Mouse (Mus musculus) kidney, adult 8-10 months (tissue): ENCODE measurements around the gene Scn7a.
A peak's percentile ranks its signal among the peaks of the same experiment; 100 is the strongest.

ENCODE experiments used
- DNase-seq, 2 experiments: peaks; one replicate each; pipeline ENCODE4 v3.0.0; 2022

The Scn7a gene

GRCm38 (mm10) chr2:66784765-66785164 lies at the start of gene Scn7a:
Gene Scn7a (minus strand): TSS chr2:66784914.
- DNase-seq, result no peak

- no peak for DNase-seq
Measured at GRCm38 (mm10) chr2:66827729-66828128, 43.0 kb upstream of the Scn7a start.

- DNase-seq, result no peak
Measured at GRCm38 (mm10) chr2:66819862-66820559, 35.3 kb upstream of the Scn7a start.

DNA sequence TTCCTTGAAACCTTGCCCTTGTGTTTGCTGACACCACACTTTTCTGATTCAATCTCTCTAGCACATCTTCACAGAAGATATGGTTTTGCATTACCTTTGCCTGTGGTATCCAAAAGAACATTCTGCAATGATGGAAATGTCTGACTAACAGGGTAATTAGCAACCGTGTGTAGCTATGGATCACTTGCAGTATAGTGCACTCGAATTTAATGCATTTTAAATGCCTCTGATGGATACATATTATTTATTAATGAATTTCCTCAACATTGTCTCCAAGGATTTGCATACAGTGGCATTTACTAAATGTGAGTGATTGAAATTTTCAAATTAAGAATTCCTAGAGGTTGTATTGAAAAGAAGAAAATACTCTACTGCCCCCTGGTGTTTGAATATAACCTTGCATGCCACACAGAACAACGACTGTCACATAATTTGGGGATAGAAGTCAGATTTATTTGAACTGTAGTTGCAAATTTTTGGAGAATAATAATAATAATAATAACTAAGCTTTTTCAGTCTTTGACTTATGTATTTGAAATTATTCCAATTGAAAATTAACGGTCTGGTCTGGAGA lies 15.0 kb upstream of the Scn7a start:
- DNase-seq, result no peak

- no peak for DNase-seq
Measured at GRCm38 (mm10) chr2:66797493-66797892, 12.8 kb upstream of the Scn7a start.

- no peak for DNase-seq
Measured at GRCm38 (mm10) chr2:66791629-66792028, 6.9 kb upstream of the Scn7a start.

DNA sequence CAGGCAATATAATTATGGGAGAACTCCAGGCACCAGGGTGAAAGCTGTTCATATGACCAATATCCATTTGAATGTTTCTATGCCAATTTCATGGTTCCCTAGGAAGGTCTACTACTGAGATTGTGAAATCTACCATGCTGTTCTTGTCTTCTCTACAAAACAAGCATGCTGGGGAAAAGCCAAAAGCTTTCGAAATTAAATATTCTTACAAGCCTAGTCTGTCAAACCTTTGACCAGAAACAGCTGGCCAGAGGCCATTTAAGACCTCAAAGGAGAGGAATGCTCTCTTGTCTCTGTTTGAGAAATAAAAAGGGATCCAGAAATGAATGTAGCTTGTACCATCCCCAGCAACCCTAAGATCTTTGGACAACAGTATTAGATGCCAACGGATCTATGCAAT lies 3.8 kb downstream of the Scn7a start:
- peak in 1 of 2 experiments; percentile 19 for DNase-seq

GRCm38 (mm10) chr2:66767980-66768379 lies 16.7 kb downstream of the Scn7a start:
- DNase-seq, result no peak

GRCm38 (mm10) chr2:66765170-66765569 lies 19.5 kb downstream of the Scn7a start:
- DNase-seq, result no peak

DNA sequence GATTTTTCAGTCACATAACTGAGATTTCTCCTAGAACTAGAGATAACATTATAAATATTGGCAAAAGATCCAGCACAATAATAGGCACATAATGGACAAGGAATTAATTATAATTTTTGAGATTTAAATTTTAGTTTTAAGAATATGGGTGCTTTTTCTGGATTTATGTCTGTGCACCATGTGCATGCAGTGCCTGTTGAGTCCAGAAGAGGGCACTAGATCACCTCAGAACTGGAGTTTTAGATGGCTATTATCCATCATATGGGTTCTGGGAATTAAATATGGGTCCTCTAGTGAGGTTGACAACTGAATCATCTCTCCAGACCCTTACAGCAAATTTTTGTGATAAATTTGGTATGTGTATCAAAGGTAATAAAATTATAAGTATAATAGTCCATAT lies 21.8 kb downstream of the Scn7a start:
- peak in 1 of 2 experiments; percentile 8 for DNase-seq

GRCm38 (mm10) chr2:66728002-66728401 lies 56.7 kb downstream of the Scn7a start:
- no peak for DNase-seq

DNA sequence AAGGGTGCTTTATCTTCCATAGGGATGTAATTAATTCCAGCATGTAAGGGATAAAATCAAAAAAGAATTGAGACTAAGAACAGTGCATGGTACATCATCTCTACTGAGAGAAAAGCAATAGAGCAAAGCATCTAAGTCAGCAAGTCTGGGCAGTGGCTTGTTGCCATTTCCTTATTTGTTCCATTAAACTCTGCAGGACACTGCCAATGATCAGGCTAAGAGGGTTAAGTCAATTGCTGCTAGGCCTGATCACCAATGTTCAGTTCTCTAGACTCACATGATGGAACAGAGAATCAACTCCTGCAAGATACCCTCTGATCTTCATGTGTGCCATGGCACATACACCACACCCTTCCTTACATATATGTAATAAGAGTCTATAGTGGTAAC lies 57.1 kb downstream of the Scn7a start:
- DNase-seq, result no peak

GRCm38 (mm10) chr2:66726878-66727584 lies 57.7 kb downstream of the Scn7a start:
- no peak for DNase-seq

- no peak for DNase-seq
Measured at GRCm38 (mm10) chr2:66712071-66712470, 72.6 kb downstream of the Scn7a start.

DNA sequence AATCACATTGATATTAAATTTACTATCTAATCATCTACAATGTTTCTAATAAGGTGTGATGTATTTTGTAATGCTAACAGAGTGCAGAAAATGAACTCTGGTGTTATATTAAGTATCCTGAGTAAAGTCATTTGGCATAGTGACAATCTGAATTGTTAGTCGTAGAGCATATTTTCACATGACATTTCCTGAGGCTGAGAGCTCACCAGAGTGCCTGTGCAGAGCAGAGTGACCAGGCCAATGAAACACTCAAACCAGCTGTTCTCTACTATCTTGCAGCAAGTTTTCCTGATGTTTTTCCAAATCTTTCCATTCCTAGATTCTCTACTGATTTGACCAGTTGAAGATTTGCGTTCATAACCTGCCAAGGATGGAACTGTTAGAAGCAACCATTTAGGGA lies 92.4 kb downstream of the Scn7a start:
- no peak for DNase-seq

- DNase-seq, result no peak
Measured at GRCm38 (mm10) chr2:66661988-66662387, 122.7 kb downstream of the Scn7a start.

DNA sequence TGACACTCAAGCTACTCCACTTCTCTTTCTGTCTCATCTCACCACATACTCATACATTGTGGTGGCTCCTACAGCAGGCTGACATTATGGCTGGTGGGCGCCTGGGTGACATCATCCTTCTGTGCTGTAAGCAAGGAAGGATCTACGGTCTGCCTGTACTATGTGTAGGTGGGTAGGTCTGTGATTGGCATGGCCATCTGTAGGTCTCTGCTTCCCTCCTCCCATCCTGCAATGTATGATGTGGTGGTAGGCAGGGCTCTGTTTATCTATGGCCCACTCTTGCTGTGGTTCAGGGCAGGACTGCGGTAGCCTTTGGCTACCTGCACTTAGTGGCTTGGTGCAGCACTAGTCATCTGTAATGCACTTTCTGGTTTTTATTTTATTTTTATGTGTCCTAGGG lies 128.3 kb downstream of the Scn7a start:
- DNase-seq, result no peak

DNA sequence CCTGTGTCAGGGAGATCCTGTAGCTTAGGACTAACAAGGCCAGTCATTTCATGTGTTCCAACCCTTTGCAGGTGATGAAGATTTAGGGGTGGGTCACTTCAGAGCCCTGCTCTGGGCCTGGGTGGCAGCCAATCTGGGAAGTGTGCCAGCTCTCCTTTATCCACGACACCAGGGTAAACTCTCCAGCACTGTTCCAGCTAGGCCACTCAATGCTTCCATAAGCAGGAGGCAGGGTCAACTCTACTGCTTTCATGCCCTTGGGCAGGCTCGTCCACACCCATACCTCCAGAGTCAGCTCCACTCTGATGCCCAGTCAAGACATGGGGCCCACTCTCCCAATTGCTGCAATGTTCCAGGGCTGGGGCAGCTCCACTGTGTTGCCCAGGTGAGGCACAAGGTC lies 129.3 kb downstream of the Scn7a start:
- no peak for DNase-seq

GRCm38 (mm10) chr2:66644384-66644783 lies 140.3 kb downstream of the Scn7a start:
- peak in 1 of 2 experiments; percentile 7 for DNase-seq

DNA sequence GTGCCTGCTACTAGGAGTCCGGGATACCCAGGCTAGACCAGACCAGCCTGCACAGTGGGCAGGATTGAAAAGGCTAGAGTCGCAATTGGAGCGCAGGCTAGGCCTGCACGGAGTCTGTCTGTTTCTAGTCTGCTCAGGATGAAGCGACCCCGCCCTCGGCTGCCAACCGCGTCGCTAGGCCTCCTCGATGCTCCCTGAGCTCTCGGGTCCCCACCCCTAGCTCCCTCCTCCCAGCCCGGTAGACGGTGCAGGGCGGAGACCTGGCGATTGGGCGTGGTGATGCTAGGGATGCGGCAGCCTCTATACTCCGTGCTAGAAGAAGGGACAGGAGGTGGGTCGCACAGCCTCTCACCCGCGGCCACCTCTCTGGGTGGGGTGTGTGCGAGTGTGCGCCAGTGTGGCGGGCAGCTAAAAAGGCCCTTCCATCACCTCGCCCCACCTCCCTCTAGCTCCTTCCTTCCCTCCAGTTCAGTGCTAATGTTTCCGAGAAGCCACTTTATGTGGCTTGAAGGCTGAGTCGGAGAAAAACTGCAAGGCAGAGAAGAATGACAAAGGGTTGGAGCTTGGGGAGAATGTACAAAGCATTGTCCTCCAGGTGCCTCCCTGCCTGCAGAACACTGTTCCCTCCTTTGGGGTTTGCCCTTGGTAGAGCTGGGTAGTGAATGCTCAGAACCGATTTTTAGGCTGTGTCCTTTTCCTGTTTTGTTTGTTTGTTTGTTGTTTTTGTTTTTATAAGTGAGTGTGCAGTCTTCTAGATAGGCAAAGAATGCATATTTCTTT lies 149.9 kb downstream of the Scn7a start, which contains the start of gene Scn9a:
TSS of gene Scn9a (minus strand) at position 383 of the 780 bp plus-strand sequence.
- no peak for DNase-seq

GRCm38 (mm10) chr2:66632728-66633127 lies 152.0 kb downstream of the Scn7a start:
- no peak for DNase-seq
